Comparison of ENCODE assay signal across 8 mouse cellular contexts in genomic region chr6:93395296-93395695, GRCm38 (mm10).
DNase-seq lines count a peak whose midpoint lies in the region; ATAC-seq lines count a peak whose summit lies in the region.

No protein-coding gene starts in this region.

- peak; percentile 14 to 53 for DNase-seq in frontal cortex, adult 2 months (ENCODE audit: extremely low spot score in 1 of 2, low spot score in 1 of 2)
- peak; percentile 22 for DNase-seq in ovary, postnatal 14 days (ENCODE audit: low spot score)
- DNase-seq in ovary, postnatal 36 days (ENCODE audit: low spot score), result no peak
- DNase-seq in layer of hippocampus, adult 18-20 months (ENCODE audit: low spot score in 2 of 2), result peak; percentile 32 to 79
- peak; percentile 35 for DNase-seq in right cerebral cortex, postnatal 25 days
- DNase-seq in spleen, adult 18-20 months, result no peak

- no peak for ATAC-seq in frontal cortex, adult (ENCODE audit: low TSS enrichment)
- no peak for ATAC-seq in midbrain, embryonic 16.5 days

- H3K4me3 ChIP-seq in midbrain, embryonic 16.5 days (ENCODE audit: low read depth, low read length), result no peak overlapping the region

- peaks cover 7% of the 10 kb centered on the region; the same call in 1 of the 2 replicates for H3K4me1 ChIP-seq in midbrain, embryonic 16.5 days (ENCODE audit: control insufficient read depth, insufficient read depth, low read length)

- WGBS in midbrain, embryonic 16.5 days, result 36% methylated on average over 6 of the region's 6 CpGs

- H3K27ac ChIP-seq in midbrain, embryonic 16.5 days (ENCODE audit: low read length), result no peak overlapping the region

- H3K9ac ChIP-seq in midbrain, embryonic 16.5 days (ENCODE audit: low read depth, low read length), result no peak overlapping the region

- H3K36me3 ChIP-seq in midbrain, embryonic 16.5 days (ENCODE audit: control insufficient read depth, insufficient read depth, low read length), result no peaks in the 10 kb centered on the region

- H3K9me3 ChIP-seq in midbrain, embryonic 16.5 days (replicated peaks; ENCODE audit: control insufficient read depth, low read length, poor library complexity, severe bottlenecking), result no peaks in the 10 kb centered on the region

- H3K27me3 ChIP-seq in midbrain, embryonic 16.5 days (ENCODE audit: control insufficient read depth, insufficient read depth, low read depth, low read length), result no peaks in the 10 kb centered on the region

- H3K4me2 ChIP-seq in midbrain, embryonic 16.5 days (ENCODE audit: low read length), result no peak overlapping the region

Comparison
In these comparisons a context has a peak if more than half of its experiments do, and no peak if none do; other contexts are left out.
1. DNase-seq: peak in frontal cortex, adult 2 months (2 of 2), ovary, postnatal 14 days (single experiment), layer of hippocampus, adult 18-20 months (2 of 2) and right cerebral cortex, postnatal 25 days (single experiment); none in ovary, postnatal 36 days (single experiment) and spleen, adult 18-20 months (0 of 2).